Mouse (Mus musculus) cerebellum, postnatal 10 days (tissue): ENCODE data around the gene Hspb11.

Source experiments
- DNase-seq, 2 experiments: peaks; one replicate each; pipeline ENCODE4 v3.0.0; 2021; ENCODE audit warnings: mixed read lengths in 2 of 2

The Hspb11 gene

GRCm38 (mm10) chr4:107252522-107252921 lies 871 bp upstream of the Hspb11 start:
- DNase-seq = peak; percentile 26 to 27

GRCm38 (mm10) chr4:107254414-107254813 lies 1.0 kb downstream of the Hspb11 start:
- peak; percentile 16 to 53 for DNase-seq

- DNase-seq = no peak
Observed at GRCm38 (mm10) chr4:107260001-107260400, 6.6 kb downstream of the Hspb11 start.

GRCm38 (mm10) chr4:107273683-107274082 lies 20.3 kb downstream of the Hspb11 start:
- DNase-seq = no peak

GRCm38 (mm10) chr4:107274511-107274910 lies 21.1 kb downstream of the Hspb11 start:
- DNase-seq = no peak

- peak; percentile 20 to 22 for DNase-seq
Observed at GRCm38 (mm10) chr4:107278188-107278707, 24.9 kb downstream of the Hspb11 start.

- DNase-seq = no peak
Observed at GRCm38 (mm10) chr4:107280843-107281475, 27.6 kb downstream of the Hspb11 start.

GRCm38 (mm10) chr4:107285446-107286200 lies 32.2 kb downstream of the Hspb11 start:
- no peak for DNase-seq

- DNase-seq = no peak
Observed at GRCm38 (mm10) chr4:107286386-107286785, 33.0 kb downstream of the Hspb11 start.

- no peak for DNase-seq
Observed at GRCm38 (mm10) chr4:107287517-107287916, 34.1 kb downstream of the Hspb11 start.

- no peak for DNase-seq
Observed at GRCm38 (mm10) chr4:107291611-107292272, 38.3 kb downstream of the Hspb11 start.

GRCm38 (mm10) chr4:107292273-107292662 lies 38.9 kb downstream of the Hspb11 start:
- no peak for DNase-seq

GRCm38 (mm10) chr4:107298071-107298606 lies 44.7 kb downstream of the Hspb11 start:
- no peak for DNase-seq

GRCm38 (mm10) chr4:107299779-107300340 lies 46.5 kb downstream of the Hspb11 start:
- peak in 1 of 2 experiments; percentile 7 for DNase-seq

GRCm38 (mm10) chr4:107300371-107300770 lies 47.0 kb downstream of the Hspb11 start:
- DNase-seq = no peak

GRCm38 (mm10) chr4:107300902-107301555 lies 47.6 kb downstream of the Hspb11 start:
- no peak for DNase-seq

GRCm38 (mm10) chr4:107302221-107302620 lies 48.8 kb downstream of the Hspb11 start:
- peak; percentile 48 to 51 for DNase-seq

GRCm38 (mm10) chr4:107302832-107303231 lies 49.4 kb downstream of the Hspb11 start:
- no peak for DNase-seq

- no peak for DNase-seq
Observed at GRCm38 (mm10) chr4:107303531-107303930, 50.1 kb downstream of the Hspb11 start.

GRCm38 (mm10) chr4:107306966-107307365 lies 53.6 kb downstream of the Hspb11 start, which contains the start of gene Dio1:
Gene Dio1, minus strand, starts transcription at chr4:107307169.
- peak; percentile 62 to 74 for DNase-seq

- DNase-seq = peak; percentile 93 to 94
Observed at GRCm38 (mm10) chr4:107313690-107314478, 60.5 kb downstream of the Hspb11 start, which contains the start of gene Yipf1. Gene Yipf1, plus strand, starts transcription at chr4:107314363.
